Mouse (Mus musculus): ENCODE measurements around the gene Gm3594.
A peak's percentile ranks its signal among the peaks of the same experiment; 100 is the strongest.
"Not testable (repeated sequence)": the region's sequence is repeated elsewhere in the genome, so short reads cannot be mapped to it uniquely, and the experiment has no call there.

The Gm3594 gene

DNA sequence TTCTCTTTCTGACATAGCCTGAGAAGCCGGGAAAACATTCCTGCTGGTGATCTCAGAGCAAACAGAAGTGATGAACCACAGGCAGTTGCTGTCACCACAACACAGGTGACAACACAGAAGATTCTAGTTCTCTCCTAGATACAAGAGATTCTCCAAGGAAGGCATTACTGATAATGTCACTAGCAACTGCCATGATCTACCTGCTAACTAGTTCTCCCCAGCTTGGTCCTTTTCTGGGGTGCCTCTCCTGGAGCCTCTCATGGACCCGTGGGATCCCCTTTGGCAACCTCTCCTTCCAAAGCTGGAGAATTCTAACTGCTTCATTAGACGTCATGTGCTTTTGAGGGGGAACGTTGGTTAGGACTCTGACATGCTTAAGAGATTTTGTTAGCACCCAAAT is at the start of gene Gm3594:
Gene Gm3594 (minus strand): TSS at position 101 of the 400 bp plus-strand sequence.
- not testable (repeated sequence) for DNase-seq (ENCODE audit: low spot score in 2 of 2)

GRCm38 (mm10) chr14:6486331-6486730 is 41.9 kb upstream of the Gm3594 start:
- DNase-seq (ENCODE audit: low spot score in 2 of 2), result not testable (repeated sequence)

- not testable (repeated sequence) for DNase-seq (ENCODE audit: low spot score in 2 of 2)
These were observed 41.1 kb upstream of the Gm3594 start for GRCm38 (mm10) chr14:6485541-6485940.

GRCm38 (mm10) chr14:6482126-6482525 is 37.7 kb upstream of the Gm3594 start:
- DNase-seq (ENCODE audit: low spot score in 2 of 2), result not testable (repeated sequence)

GRCm38 (mm10) chr14:6471856-6472255 is 27.4 kb upstream of the Gm3594 start:
- not testable (repeated sequence) for DNase-seq (ENCODE audit: low spot score in 2 of 2)

GRCm38 (mm10) chr14:6440774-6441173 is 3.6 kb downstream of the Gm3594 start:
- peak in 1 of 2 experiments; percentile 6 for DNase-seq (ENCODE audit: low spot score in 2 of 2)

DNA sequence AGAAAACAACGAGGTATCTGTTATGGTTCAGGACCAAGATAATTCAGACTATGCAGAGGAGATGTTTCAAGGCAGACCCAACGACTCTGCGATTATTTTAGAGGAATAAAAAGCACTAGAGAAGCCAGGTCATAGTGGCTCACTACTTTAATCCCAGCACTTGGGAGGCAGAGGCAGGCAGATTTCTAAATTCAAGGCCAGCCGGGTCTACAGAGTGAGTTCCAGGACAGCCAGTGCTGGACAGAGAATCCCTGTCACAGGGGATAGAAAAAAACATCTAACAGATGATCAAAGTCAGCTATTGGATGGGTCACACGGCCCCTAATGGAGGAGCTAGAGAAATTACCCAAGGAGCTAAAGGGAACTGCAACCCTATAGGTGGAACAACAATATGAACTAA is 4.2 kb downstream of the Gm3594 start:
- not testable (repeated sequence) for DNase-seq (ENCODE audit: low spot score in 2 of 2)

DNA sequence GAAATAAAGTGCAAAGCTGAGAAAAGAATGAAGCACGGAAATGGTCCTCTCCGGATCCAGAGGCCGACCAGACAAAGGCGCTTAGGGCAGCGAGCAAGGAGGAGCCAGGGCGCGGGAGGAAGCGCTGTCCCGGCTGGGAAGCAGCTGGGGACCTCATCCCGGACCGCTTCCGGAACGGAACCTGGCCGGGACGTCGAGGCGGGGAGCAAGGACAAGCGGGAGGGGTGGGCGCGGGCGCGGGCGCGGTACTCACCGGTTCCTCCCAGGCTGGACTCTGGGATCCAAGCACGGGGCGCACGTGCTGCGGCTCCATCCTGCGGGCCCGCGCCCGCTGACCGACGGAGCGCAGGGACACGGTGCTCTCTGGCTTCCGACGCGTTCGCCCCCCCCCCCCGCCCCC is 17.6 kb downstream of the Gm3594 start:
- peak in 1 of 2 experiments; percentile 4 for DNase-seq (ENCODE audit: low spot score in 2 of 2)

DNA sequence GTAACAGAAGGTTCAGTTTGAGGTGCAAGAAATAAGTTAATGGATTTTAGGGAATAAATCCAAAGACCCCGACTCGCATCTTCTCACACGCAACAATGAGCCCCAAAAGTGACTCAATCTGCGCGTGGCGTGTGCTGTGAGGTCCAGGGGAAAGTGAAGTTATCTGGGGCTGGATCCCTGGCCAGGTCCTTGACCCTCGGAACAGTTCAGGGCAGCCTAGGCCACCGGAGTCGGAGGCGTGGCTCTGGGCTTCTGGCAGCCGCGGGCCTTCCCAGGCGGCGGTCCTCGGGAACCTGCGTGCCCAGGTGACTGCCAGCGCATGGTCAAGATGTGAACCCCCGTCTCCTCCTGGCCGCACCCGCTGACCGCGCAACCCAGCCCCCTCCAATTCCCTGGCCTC is 18.1 kb downstream of the Gm3594 start:
- not testable (repeated sequence) for DNase-seq (ENCODE audit: low spot score in 2 of 2)

GRCm38 (mm10) chr14:6412382-6412781 is 32.0 kb downstream of the Gm3594 start, which contains the start of gene Gm3591:
Gene Gm3591, minus strand, starts transcription at chr14:6412482.
- not testable (repeated sequence) for DNase-seq (ENCODE audit: low spot score in 2 of 2)

DNA sequence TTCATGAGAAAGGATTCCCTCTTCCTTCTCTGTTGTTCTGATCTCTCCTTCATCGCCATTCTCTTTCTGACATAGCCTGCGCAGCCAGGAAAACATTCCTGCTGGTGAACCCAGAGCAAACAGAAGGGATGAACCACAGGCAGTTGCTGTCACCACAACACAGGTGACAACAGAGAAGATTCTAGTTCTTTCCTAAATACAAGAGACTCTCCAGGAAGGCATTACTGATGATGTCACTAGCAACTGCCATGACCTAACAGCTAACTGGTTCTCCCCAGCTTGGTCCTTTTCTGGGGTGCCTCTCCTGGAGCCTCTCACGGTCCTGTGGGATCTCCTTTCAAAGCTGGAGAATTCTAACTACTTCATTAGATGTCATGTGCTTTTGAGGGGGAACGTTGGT is 54.2 kb downstream of the Gm3594 start, which contains the start of gene Gm16440:
Gene Gm16440 (minus strand): TSS at position 101 of the 400 bp plus-strand sequence.
- not testable (repeated sequence) for DNase-seq (ENCODE audit: low spot score in 2 of 2)
